Comparison of ENCODE assay signal across 10 mouse cellular contexts in genomic region chr2:75224443-75224842, GRCm38 (mm10).
DNase-seq lines count a peak whose midpoint lies in the region; ATAC-seq and TF ChIP-seq lines count a peak whose summit lies in the region.
"Had no signal": no experiment of that assay in that cellular context is flagged by ENCODE, and none has a peak within 500 bp of the region (broad histone marks: within the 10 kb centered on the region; RNA-seq: fewer than 3 reads in every experiment).

No protein-coding gene starts in this region.

- H3K4me2 ChIP-seq in hindbrain, embryonic 14.5 days (replicated peaks): no peak overlapping the region
- H3K4me2 ChIP-seq in hindbrain, embryonic 12.5 days (replicated peaks): no peak overlapping the region
- no peak overlapping the region for H3K4me2 ChIP-seq in lung, embryonic 16.5 days (ENCODE audit: low read depth, low read length)
- H3K4me2 ChIP-seq: liver, embryonic 15.5 days had no signal

- no peaks in the 10 kb centered on the region for H3K9me3 ChIP-seq in hindbrain, embryonic 14.5 days (ENCODE audit: control insufficient read depth, low read length)
- H3K9me3 ChIP-seq in hindbrain, embryonic 12.5 days (replicated peaks): no peaks in the 10 kb centered on the region
- no peaks in the 10 kb centered on the region for H3K9me3 ChIP-seq in lung, embryonic 16.5 days (ENCODE audit: control insufficient read depth, low read length)
- H3K9me3 ChIP-seq: G1E; liver, embryonic 15.5 days had no signal

- TF ChIP-seq CTCF in gastrocnemius, adult 2 months (IDR thresholded peaks at IDR 0.05): no peak

- no peaks in the 10 kb centered on the region for H3K27me3 ChIP-seq in hindbrain, embryonic 14.5 days (ENCODE audit: control insufficient read depth, insufficient read depth, low read length)
- H3K27me3 ChIP-seq in hindbrain, embryonic 12.5 days: no peaks in the 10 kb centered on the region
- no peaks in the 10 kb centered on the region for H3K27me3 ChIP-seq in lung, embryonic 16.5 days (ENCODE audit: control insufficient read depth, insufficient read depth, low read depth, low read length)
- H3K27me3 ChIP-seq: liver, embryonic 15.5 days had no signal

- 52% methylated on average over 5 of the region's 5 CpGs for WGBS in hindbrain, embryonic 14.5 days
- 61% methylated on average over 5 of the region's 5 CpGs for WGBS in hindbrain, embryonic 12.5 days
- 42% methylated on average over 5 of the region's 5 CpGs for WGBS in lung, embryonic 16.5 days

- H3K36me3 ChIP-seq in hindbrain, embryonic 14.5 days (replicated peaks; ENCODE audit: control insufficient read depth, insufficient read depth): no peaks in the 10 kb centered on the region
- no peaks in the 10 kb centered on the region for H3K36me3 ChIP-seq in hindbrain, embryonic 12.5 days
- no peaks in the 10 kb centered on the region for H3K36me3 ChIP-seq in lung, embryonic 16.5 days (ENCODE audit: control insufficient read depth, insufficient read depth, low read length)
- H3K36me3 ChIP-seq: G1E; liver, embryonic 15.5 days had no signal

- no peak overlapping the region for H3K4me3 ChIP-seq in hindbrain, embryonic 14.5 days (replicated peaks; ENCODE audit: low read length)
- no peak overlapping the region for H3K4me3 ChIP-seq in hindbrain, embryonic 12.5 days
- no peak overlapping the region for H3K4me3 ChIP-seq in gastrocnemius, adult 2 months
- H3K4me3 ChIP-seq in lung, embryonic 16.5 days (ENCODE audit: low read length): no peak overlapping the region
- H3K4me3 ChIP-seq: liver, embryonic 15.5 days had no signal

- H3K4me1 ChIP-seq in hindbrain, embryonic 14.5 days (replicated peaks; ENCODE audit: control insufficient read depth, insufficient read depth, low read length): peaks cover 10% of the 10 kb centered on the region; the same call in 1 of the 2 replicates
- H3K4me1 ChIP-seq in hindbrain, embryonic 12.5 days: peaks cover 9% of the 10 kb centered on the region
- peaks cover 6% of the 10 kb centered on the region; the same call in 1 of the 2 replicates for H3K4me1 ChIP-seq in lung, embryonic 16.5 days (replicated peaks; ENCODE audit: control insufficient read depth, insufficient read depth, low read length)
- H3K4me1 ChIP-seq: liver, embryonic 15.5 days had no signal

- intact Hi-C loops in gastrocnemius, adult 2 months (cut with DNase I): no loop called here

- H3K9ac ChIP-seq in hindbrain, embryonic 14.5 days: no peak overlapping the region
- no peak overlapping the region for H3K9ac ChIP-seq in hindbrain, embryonic 12.5 days
- H3K9ac ChIP-seq in lung, embryonic 16.5 days (ENCODE audit: low read length): no peak overlapping the region
- H3K9ac ChIP-seq: liver, embryonic 15.5 days had no signal

- H3K27ac ChIP-seq in hindbrain, embryonic 14.5 days: no peak overlapping the region
- H3K27ac ChIP-seq in hindbrain, embryonic 12.5 days: no peak overlapping the region
- peak overlapping the region; percentile 56 for H3K27ac ChIP-seq in gastrocnemius, adult 2 months
- H3K27ac ChIP-seq in lung, embryonic 16.5 days (ENCODE audit: low read length): no peak overlapping the region
- H3K27ac ChIP-seq: liver, embryonic 15.5 days had no signal

- peak; percentile 70 for DNase-seq in hindbrain, embryonic 14.5 days (ENCODE audit: low spot score)
- DNase-seq in adrenal gland, postnatal 14 days: peak; percentile 21
- DNase-seq in gastrocnemius, adult 2 months: peak; percentile 59
- peak; percentile 67 for DNase-seq in kidney, adult 11 months
- no peak for DNase-seq in yolk sac, embryonic 10.5 days (ENCODE audit: low spot score)

- no peak; the same call in 1 of the 2 replicates for ATAC-seq in hindbrain, embryonic 14.5 days (ENCODE audit: low FRiP score)
- no peak for ATAC-seq in hindbrain, embryonic 12.5 days (ENCODE audit: low FRiP score)
- peak; percentile 49; the same call in 1 of the 2 replicates for ATAC-seq in lung, embryonic 16.5 days (ENCODE audit: low read depth)
- ATAC-seq in megakaryocyte, adult 5-6 weeks (ENCODE audit: poor library complexity, severe bottlenecking): no peak
